Mouse (Mus musculus) myocyte (in vitro differentiated cells): ENCODE data around the gene Tmem95. TPM values are rescaled to one million over a fixed set of nuclear protein-coding genes. Genes with fewer than 3 reads are reported as not detected.

Experiments
- H3K27me3 ChIP-seq: one replicate; pipeline ENCODE4 v1.6.1; 2011; ENCODE audit not compliant: control insufficient read depth, insufficient read depth, insufficient read length
- H3K36me3 ChIP-seq: one replicate; pipeline ENCODE4 v1.6.1; 2011; ENCODE audit not compliant: control insufficient read depth, insufficient read depth
- H3K4me2 ChIP-seq: one replicate; pipeline ENCODE4 v1.6.1; 2011; ENCODE audit warnings: low read depth, control low read depth
- H3K4me3 ChIP-seq: one replicate; pipeline ENCODE4 v1.5.1; 2011; ENCODE audit warnings: mild to moderate bottlenecking, control low read depth, moderate library complexity
- H3K79me2 ChIP-seq: one replicate; pipeline ENCODE4 v1.6.1; 2011; ENCODE audit not compliant: control insufficient read depth, insufficient read depth
- H3ac ChIP-seq: one replicate; pipeline ENCODE4 v1.6.1; 2011; ENCODE audit not compliant: control insufficient read depth, insufficient read length
- CEBPB ChIP-seq: IDR thresholded peaks from 2 replicates; pipeline ENCODE4 v1.6.1; 2011; ENCODE audit warnings: mild to moderate bottlenecking, moderate library complexity; ENCODE audit not compliant: poor library complexity, insufficient read depth, severe bottlenecking
- E2F4 ChIP-seq: IDR thresholded peaks from one replicate; pipeline ENCODE4 v1.6.1; 2011; ENCODE audit warnings: mild to moderate bottlenecking, control low read depth, moderate library complexity; ENCODE audit not compliant: insufficient read depth
- MAX ChIP-seq: IDR thresholded peaks from one replicate; pipeline ENCODE4 v1.6.1; 2011; ENCODE audit warnings: low read depth, mild to moderate bottlenecking, control low read depth
- MYOD1 ChIP-seq, 3 experiments: IDR thresholded peaks; one replicate each; pipeline ENCODE4 v1.6.1; 2011; ENCODE audit warnings: control low read depth in 2 of 3, low read depth in 2 of 3, mild to moderate bottlenecking in 2 of 3, moderate library complexity in 1 of 3; ENCODE audit not compliant: insufficient read length in 2 of 3, control insufficient read depth in 1 of 3
- MYOG ChIP-seq, 3 experiments: IDR thresholded peaks; one replicate each; pipeline ENCODE4 v1.6.1; 2011; ENCODE audit warnings: control low read depth in 2 of 3, low read depth in 2 of 3, mild to moderate bottlenecking in 2 of 3; ENCODE audit not compliant: insufficient read length in 2 of 3, control insufficient read depth in 1 of 3, insufficient read depth in 1 of 3
- POLR2A ChIP-seq: IDR thresholded peaks from one replicate; pipeline ENCODE4 v1.6.1; 2011; ENCODE audit warnings: low read depth, mild to moderate bottlenecking, control low read depth, moderate library complexity; ENCODE audit not compliant: insufficient read length
- POLR2AphosphoS2 ChIP-seq: IDR thresholded peaks from one replicate; pipeline ENCODE4 v1.6.1; 2011; ENCODE audit warnings: low read depth, control low read depth; ENCODE audit not compliant: insufficient read length
- REST ChIP-seq: IDR thresholded peaks from one replicate; pipeline ENCODE4 v1.6.1; 2011; ENCODE audit warnings: mild to moderate bottlenecking, control low read depth, moderate library complexity; ENCODE audit not compliant: insufficient read depth, insufficient read length
- SRF ChIP-seq: IDR thresholded peaks from one replicate; pipeline ENCODE4 v1.6.1; 2011; ENCODE audit warnings: low read depth; ENCODE audit not compliant: control insufficient read depth, insufficient read length
- TCF12 ChIP-seq: IDR thresholded peaks from one replicate; pipeline ENCODE4 v1.6.1; 2011; ENCODE audit warnings: mild to moderate bottlenecking, control low read depth; ENCODE audit not compliant: poor library complexity, insufficient read depth, severe bottlenecking
- TCF3 ChIP-seq: IDR thresholded peaks from one replicate; pipeline ENCODE4 v1.6.1; 2011; ENCODE audit warnings: low read depth, control low read depth; ENCODE audit not compliant: insufficient read length
- USF1 ChIP-seq: IDR thresholded peaks from one replicate; pipeline ENCODE4 v1.6.1; 2011; ENCODE audit warnings: low read depth, mild to moderate bottlenecking, control low read depth, moderate library complexity
- polyA plus RNA-seq: library from polyadenylated mRNA; unstranded; fragments of >200 nt; fragmentation: generic; extraction: Trizol; gene quantifications from one replicate; pipeline ENCODE4 v1.2.1, GENCODE M21; 2012; ENCODE audit warnings: missing spikeins

The Tmem95 gene
- polyA plus RNA-seq, 1 experiment = not detected

- H3K4me2 ChIP-seq = no peak overlapping the region
- no peaks in the 10 kb centered on the region for H3K36me3 ChIP-seq
- H3ac ChIP-seq = no peak overlapping the region
- H3K27me3 ChIP-seq = no peaks in the 10 kb centered on the region
- no peak overlapping the region for H3K4me3 ChIP-seq
- TF ChIP-seq E2F4 = no peak
- TF ChIP-seq CEBPB = no peak
- TF ChIP-seq REST = no peak
- no peak for TF ChIP-seq POLR2AphosphoS2
- TF ChIP-seq MYOG (IDR thresholded peaks at IDR 0.05; ENCODE audit: control insufficient read depth in 1 of 3, insufficient read depth in 1 of 3, insufficient read length in 2 of 3, low read depth in 2 of 3) = no peak
- TF ChIP-seq MAX = no peak
- no peak for TF ChIP-seq SRF
- TF ChIP-seq TCF12 = no peak
- no peak for TF ChIP-seq TCF3
- TF ChIP-seq USF1 = no peak
- no peaks in the 10 kb centered on the region for H3K79me2 ChIP-seq
Observed at GRCm38 (mm10) chr11:69834001-69834549, 43.7 kb downstream of the Tmem95 start.

GRCm38 (mm10) chr11:69833554-69833953 is 44.3 kb downstream of the Tmem95 start:
- Histone ChIP-seq H3K4me2 (no peak overlapping the region), H3K27me3 (no peaks in the 10 kb centered on the region), H3K79me2 (no peaks in the 10 kb centered on the region), H3K4me3 (no peak overlapping the region), H3K36me3 (no peaks in the 10 kb centered on the region), H3ac (no peak overlapping the region)
- TF ChIP-seq REST (no peak), POLR2AphosphoS2 (no peak), USF1 (no peak), MAX (no peak), TCF12 (no peak), E2F4 (no peak), MYOD1 (IDR thresholded peaks at IDR 0.05; ENCODE audit: control insufficient read depth in 1 of 3, insufficient read length in 2 of 3, low read depth in 2 of 3) (no peak), POLR2A (no peak), CEBPB (no peak), SRF (no peak), TCF3 (no peak), MYOG (IDR thresholded peaks at IDR 0.05; ENCODE audit: control insufficient read depth in 1 of 3, insufficient read depth in 1 of 3, insufficient read length in 2 of 3, low read depth in 2 of 3) (no peak)

- H3K79me2 ChIP-seq = no peaks in the 10 kb centered on the region
- H3K4me3 ChIP-seq = no peak overlapping the region
- H3K36me3 ChIP-seq = no peaks in the 10 kb centered on the region
- TF ChIP-seq POLR2A = no peak
- TF ChIP-seq CEBPB = no peak
- no peak for TF ChIP-seq TCF3
- TF ChIP-seq POLR2AphosphoS2 = no peak
- TF ChIP-seq MYOG (IDR thresholded peaks at IDR 0.05; ENCODE audit: control insufficient read depth in 1 of 3, insufficient read depth in 1 of 3, insufficient read length in 2 of 3, low read depth in 2 of 3) = no peak
- no peak for TF ChIP-seq MAX
- no peak for TF ChIP-seq USF1
- TF ChIP-seq MYOD1 (IDR thresholded peaks at IDR 0.05; ENCODE audit: control insufficient read depth in 1 of 3, insufficient read length in 2 of 3, low read depth in 2 of 3) = no peak
- TF ChIP-seq E2F4 = no peak
- no peak for TF ChIP-seq TCF12
- no peak for TF ChIP-seq SRF
- no peak for TF ChIP-seq REST
- H3K27me3 ChIP-seq = no peaks in the 10 kb centered on the region
- H3ac ChIP-seq = no peak overlapping the region
- H3K4me2 ChIP-seq = no peak overlapping the region
Observed at GRCm38 (mm10) chr11:69828832-69829231, 49.0 kb downstream of the Tmem95 start.

Other genes starting within 250 kb of the Tmem95 start
- 104 TPM for gene Fxr2, start 245.0 kb downstream of the Tmem95 start, polyA plus RNA-seq
- 0.07 TPM for gene Sox15, start 222.7 kb downstream of the Tmem95 start, polyA plus RNA-seq
- gene Mpdu1, start 215.4 kb downstream of the Tmem95 start, polyA plus RNA-seq = 39.1 TPM
- gene Cd68, start 211.9 kb downstream of the Tmem95 start, polyA plus RNA-seq = 0.96 TPM
- 553 TPM for gene Eif4a1, start 205.6 kb downstream of the Tmem95 start, polyA plus RNA-seq
- 70.5 TPM for gene Senp3, start 195.9 kb downstream of the Tmem95 start, polyA plus RNA-seq
- gene Tnfsf13, start 192.2 kb downstream of the Tmem95 start, polyA plus RNA-seq = 0.07 TPM
- gene Tnfsf12, start 182.2 kb downstream of the Tmem95 start, polyA plus RNA-seq = 5.5 TPM
- 1.6 TPM for gene Tnfsfm13, start 181.9 kb downstream of the Tmem95 start, polyA plus RNA-seq
- 69.5 TPM for gene Polr2a, start 119.4 kb downstream of the Tmem95 start, polyA plus RNA-seq
- gene Slc35g3, start 116.0 kb downstream of the Tmem95 start, polyA plus RNA-seq = 0.26 TPM
- gene Zbtb4, start 112.1 kb downstream of the Tmem95 start, polyA plus RNA-seq = 9.4 TPM
- gene Chrnb1, start 82.1 kb downstream of the Tmem95 start, polyA plus RNA-seq = 95.3 TPM
- gene Fgf11, start 76.2 kb downstream of the Tmem95 start, polyA plus RNA-seq = 17.5 TPM
- 0.61 TPM for gene Tmem102, start 72.4 kb downstream of the Tmem95 start, polyA plus RNA-seq
- 0.02 TPM for gene Gm39566, start 62.7 kb downstream of the Tmem95 start, polyA plus RNA-seq
- gene Spem2, start 59.6 kb downstream of the Tmem95 start, polyA plus RNA-seq = not detected
- 0.05 TPM for gene Spem1, start 55.8 kb downstream of the Tmem95 start, polyA plus RNA-seq
- 12.8 TPM for gene Nlgn2, start 40.2 kb downstream of the Tmem95 start, polyA plus RNA-seq
- 259 TPM for gene Tmem256, start 39.5 kb downstream of the Tmem95 start, polyA plus RNA-seq
- 91.9 TPM for gene Plscr3, start 31.6 kb downstream of the Tmem95 start, polyA plus RNA-seq
- gene Tnk1, start 19.3 kb downstream of the Tmem95 start, polyA plus RNA-seq = not detected
- 24.5 TPM for gene Kctd11, start 3.4 kb upstream of the Tmem95 start, polyA plus RNA-seq
- gene Acap1, start 17.5 kb upstream of the Tmem95 start, polyA plus RNA-seq = 1.4 TPM
- gene 2810408A11Rik, start 23.0 kb upstream of the Tmem95 start, polyA plus RNA-seq = 3.0 TPM
- gene Neurl4, start 23.1 kb upstream of the Tmem95 start, polyA plus RNA-seq = 42.2 TPM
- gene Gps2, start 35.9 kb upstream of the Tmem95 start, polyA plus RNA-seq = 38.0 TPM
- gene Eif5a, start 43.9 kb upstream of the Tmem95 start, polyA plus RNA-seq = 1,243 TPM
- gene Ybx2, start 57.8 kb upstream of the Tmem95 start, polyA plus RNA-seq = 0.12 TPM
- gene Slc2a4, start 70.2 kb upstream of the Tmem95 start, polyA plus RNA-seq = 14.1 TPM
- gene Cldn7, start 86.8 kb upstream of the Tmem95 start, polyA plus RNA-seq = not detected
- gene Ctdnep1, start 103.1 kb upstream of the Tmem95 start, polyA plus RNA-seq = 146 TPM
- 91.5 TPM for gene Elp5, start 104.5 kb upstream of the Tmem95 start, polyA plus RNA-seq
- gene Gabarap, start 113.1 kb upstream of the Tmem95 start, polyA plus RNA-seq = 530 TPM
- gene Phf23, start 117.8 kb upstream of the Tmem95 start, polyA plus RNA-seq = 58.6 TPM
- 24.3 TPM for gene Dvl2, start 122.6 kb upstream of the Tmem95 start, polyA plus RNA-seq
- gene Acadvl, start 137.4 kb upstream of the Tmem95 start, polyA plus RNA-seq = 130 TPM
- gene Dlg4, start 138.9 kb upstream of the Tmem95 start, polyA plus RNA-seq = 26.8 TPM
- gene Asgr1, start 176.1 kb upstream of the Tmem95 start, polyA plus RNA-seq = 0.06 TPM
- gene Asgr2, start 214.6 kb upstream of the Tmem95 start, polyA plus RNA-seq = 0.85 TPM